Mouse (Mus musculus) adipocyte (in vitro differentiated cells): ENCODE results near the gene Paqr6.

Experiments used
- DNase-seq: peaks from one replicate; pipeline ENCODE4 v3.0.0-alpha.2; 2016; ENCODE audit warnings: low spot score

Paqr6 gene

DNA sequence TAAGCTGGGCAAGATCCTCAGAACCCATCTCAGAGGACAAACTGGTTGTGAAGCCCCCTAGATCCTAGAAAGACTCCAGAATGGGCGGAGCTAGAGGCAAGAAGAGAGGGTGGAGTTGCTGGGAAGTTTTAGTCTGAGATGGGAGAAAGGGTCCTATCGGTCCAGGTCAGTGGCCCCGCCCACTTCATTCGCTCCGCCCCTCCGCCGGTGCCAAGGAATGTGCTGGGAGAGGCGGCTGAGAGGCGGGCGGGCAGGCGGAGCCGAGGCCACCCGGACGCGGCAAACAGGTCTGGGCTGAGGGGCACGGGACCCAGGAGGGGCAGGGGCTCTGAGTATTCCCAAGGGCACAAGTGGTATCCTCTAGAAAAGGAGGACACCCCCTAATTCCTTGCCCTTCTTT, at the start of gene Paqr6:
TSS of gene Paqr6 (plus strand) at position 248 of the 400 bp plus-strand sequence.
- no peak for DNase-seq

GRCm38 (mm10) chr3:88324951-88325405, 39.4 kb upstream of the Paqr6 start, which contains the start of gene Glmp:
Glmp (plus strand) TSS chr3:88325023.
- peak; percentile 81 for DNase-seq

DNA sequence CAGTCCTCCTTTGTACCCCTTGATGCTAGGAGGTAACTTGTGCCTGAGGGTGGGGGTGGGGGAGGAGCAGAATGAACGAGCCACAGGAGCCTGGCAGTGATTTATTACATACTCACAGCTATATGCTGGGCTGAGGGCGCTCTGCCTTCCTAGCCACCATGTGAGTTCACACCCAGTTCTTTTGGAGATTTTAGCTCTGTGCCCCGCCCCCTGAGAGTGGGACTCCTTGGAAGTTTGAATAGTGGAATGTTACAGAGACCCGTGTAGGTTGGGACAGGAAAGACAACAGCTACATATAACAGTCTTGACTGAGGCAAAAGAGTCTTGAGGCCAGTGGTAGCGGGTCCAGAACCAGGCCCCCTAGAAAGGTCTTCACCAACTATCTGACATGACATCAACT, 35.4 kb upstream of the Paqr6 start:
- no peak for DNase-seq

- DNase-seq, result peak; percentile 60
Observed at GRCm38 (mm10) chr3:88331282-88331681, 33.1 kb upstream of the Paqr6 start.

GRCm38 (mm10) chr3:88334029-88334658, 30.2 kb upstream of the Paqr6 start:
- DNase-seq, result no peak

GRCm38 (mm10) chr3:88334902-88335435, 29.4 kb upstream of the Paqr6 start:
- DNase-seq, result peak; percentile 28

GRCm38 (mm10) chr3:88335436-88336053, 28.8 kb upstream of the Paqr6 start:
- DNase-seq, result peak; percentile 56

DNA sequence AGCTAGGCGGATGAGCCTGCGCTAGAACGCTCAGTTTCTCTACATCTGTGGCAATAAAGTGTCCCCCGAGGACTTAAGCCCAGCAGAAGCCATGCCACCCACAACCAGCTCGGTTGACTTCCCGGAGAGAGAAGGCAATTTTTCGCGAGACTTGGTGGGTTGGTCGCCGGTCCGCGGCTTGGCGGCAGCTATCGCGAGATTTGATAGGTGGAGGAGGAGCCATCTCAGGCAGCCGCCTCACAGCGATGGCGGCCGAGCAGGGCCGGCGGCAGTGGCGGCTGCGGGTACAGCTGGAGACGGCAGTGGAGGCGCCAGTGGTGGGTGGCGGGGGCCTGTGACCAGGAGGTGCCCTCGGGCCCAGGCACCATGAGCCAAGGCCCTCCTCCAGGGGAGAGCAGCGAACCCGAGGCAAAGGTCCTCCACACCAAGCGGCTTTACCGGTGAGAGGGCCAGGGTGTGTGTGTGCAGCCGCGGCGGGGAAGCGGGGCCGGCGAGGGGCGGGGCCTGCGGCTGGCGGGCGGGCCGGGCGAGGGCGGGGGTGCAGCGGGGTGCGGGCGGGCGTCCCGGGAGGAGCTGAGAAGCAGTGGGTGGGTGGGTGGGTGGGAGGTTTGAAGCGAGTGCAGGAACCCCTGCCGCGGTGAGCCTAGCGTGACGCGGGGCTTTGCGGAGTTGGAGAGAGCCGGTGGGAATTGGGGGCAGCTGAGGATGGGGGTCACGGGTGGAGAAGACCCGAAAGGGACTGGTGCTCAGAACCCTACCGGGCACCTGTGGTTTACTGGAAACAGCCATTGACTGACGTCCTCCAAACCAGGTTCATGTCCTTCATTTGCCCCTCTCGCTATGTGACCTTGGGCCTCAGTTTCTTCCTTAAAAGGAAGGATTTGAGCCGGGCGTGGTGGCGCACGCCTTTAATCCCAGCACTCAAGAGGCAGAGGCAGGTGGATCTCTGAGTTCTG, 28.0 kb upstream of the Paqr6 start, which contains the start of the genes Tmem79 and Smg5:
TSS of gene Tmem79 (minus strand) at position 91 of the 956 bp plus-strand sequence.
TSS of gene Smg5 (plus strand) at position 203 of the 956 bp plus-strand sequence.
- DNase-seq, result peak; percentile 96

GRCm38 (mm10) chr3:88337367-88338020, 26.9 kb upstream of the Paqr6 start:
- DNase-seq, result peak; percentile 69

DNA sequence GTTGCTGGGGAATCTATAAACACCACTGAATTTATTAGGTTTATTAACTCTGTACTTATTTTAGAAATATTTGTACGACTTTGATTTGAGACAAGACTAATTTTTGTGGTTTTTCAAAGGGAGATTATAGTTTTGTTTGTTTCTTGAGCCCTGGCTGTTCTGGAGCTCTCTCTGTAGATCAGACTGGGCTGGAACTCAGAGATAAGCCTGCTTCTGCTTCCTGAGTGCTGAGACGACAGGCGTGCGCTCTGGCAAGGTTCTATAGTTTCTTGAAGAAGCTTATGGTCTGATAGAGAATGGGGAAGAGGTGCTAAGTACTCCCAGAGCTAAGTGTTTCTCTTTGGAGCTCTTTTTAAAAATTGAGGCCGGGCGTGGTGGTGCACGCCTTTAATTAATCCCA, 26.1 kb upstream of the Paqr6 start:
- DNase-seq, result no peak

- no peak for DNase-seq
Observed at GRCm38 (mm10) chr3:88339006-88339405, 25.4 kb upstream of the Paqr6 start.

DNA sequence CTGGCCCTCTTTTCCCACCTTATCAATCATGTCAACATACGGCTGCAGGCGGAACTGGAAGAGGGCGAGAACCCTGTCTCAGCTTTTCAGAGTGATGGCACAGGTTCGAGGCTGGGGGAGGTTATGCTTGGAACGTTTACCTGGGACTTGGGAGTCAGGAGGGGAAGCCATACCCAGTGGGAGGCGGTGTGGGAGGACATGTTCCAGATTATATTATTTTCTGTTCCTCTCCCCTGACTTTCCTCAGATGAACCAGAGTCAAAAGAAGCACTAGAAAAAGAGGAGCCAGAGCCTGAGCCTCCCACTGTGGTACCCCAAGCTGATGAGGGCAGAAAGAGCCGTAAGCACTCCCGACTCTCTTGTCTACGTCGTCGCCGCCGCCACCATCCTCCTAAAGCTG, 13.7 kb upstream of the Paqr6 start:
- DNase-seq, result no peak

GRCm38 (mm10) chr3:88352907-88353306, 11.5 kb upstream of the Paqr6 start:
- no peak for DNase-seq

DNA sequence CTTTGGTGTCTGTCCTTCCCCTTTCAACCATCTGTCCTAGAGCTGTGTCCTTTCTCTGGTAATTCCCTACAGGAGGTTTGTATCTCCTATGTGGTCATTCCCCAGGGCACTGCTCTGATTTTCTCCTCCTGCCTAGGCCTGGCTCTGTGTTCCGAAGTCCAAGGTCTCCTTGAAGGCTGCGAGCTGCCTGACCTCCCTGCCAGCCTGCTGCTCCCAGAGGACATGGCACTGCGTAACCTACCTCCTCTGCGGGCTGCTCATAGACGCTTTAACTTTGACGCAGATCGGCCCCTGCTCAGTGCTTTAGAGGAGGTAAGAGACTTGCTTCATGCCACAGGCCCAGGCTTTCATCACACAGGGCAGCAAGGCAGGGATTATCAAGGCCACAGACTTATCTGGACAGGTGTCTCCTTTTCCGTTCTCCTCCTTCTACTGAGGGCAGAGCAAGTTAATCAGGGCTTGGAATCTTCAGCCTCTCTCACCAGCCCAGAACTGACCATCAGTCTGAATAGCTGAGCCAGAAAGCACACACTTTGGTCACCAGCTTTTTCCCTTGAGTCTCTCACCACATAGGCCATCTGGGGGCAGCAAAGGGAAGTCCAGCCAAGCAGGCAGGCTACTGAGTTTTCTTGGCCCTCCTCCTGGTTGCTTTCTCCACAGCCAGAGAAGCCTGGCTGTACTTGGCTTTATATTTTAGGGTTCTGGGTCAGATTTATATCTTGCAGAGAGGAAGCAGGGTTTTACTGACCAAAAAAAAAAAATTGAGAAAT, 9.8 kb upstream of the Paqr6 start:
- peak; percentile 84 for DNase-seq

- no peak for DNase-seq
Observed at GRCm38 (mm10) chr3:88359584-88359983, 4.8 kb upstream of the Paqr6 start.

GRCm38 (mm10) chr3:88359989-88360388, 4.4 kb upstream of the Paqr6 start:
- DNase-seq, result no peak

DNA sequence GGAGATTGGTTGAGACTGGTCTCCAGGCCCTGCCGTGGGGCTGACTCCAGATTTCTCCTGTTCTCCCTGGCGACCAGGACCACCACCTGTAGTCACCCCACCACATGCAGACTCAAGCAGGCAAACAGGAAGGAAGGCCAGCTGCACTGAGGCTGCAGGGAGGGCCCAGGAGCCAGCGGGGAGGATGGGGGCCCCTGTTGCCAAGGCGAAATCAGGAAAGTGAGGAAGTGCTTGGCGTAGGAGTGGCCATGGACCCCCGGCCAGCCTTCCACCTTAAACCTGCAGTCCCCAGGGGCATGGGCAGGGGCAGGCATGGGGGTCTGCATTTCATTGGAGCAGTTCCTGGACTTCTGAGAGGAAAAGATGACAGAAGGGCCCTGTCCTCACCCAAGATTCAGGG, 3.3 kb upstream of the Paqr6 start:
- no peak for DNase-seq

DNA sequence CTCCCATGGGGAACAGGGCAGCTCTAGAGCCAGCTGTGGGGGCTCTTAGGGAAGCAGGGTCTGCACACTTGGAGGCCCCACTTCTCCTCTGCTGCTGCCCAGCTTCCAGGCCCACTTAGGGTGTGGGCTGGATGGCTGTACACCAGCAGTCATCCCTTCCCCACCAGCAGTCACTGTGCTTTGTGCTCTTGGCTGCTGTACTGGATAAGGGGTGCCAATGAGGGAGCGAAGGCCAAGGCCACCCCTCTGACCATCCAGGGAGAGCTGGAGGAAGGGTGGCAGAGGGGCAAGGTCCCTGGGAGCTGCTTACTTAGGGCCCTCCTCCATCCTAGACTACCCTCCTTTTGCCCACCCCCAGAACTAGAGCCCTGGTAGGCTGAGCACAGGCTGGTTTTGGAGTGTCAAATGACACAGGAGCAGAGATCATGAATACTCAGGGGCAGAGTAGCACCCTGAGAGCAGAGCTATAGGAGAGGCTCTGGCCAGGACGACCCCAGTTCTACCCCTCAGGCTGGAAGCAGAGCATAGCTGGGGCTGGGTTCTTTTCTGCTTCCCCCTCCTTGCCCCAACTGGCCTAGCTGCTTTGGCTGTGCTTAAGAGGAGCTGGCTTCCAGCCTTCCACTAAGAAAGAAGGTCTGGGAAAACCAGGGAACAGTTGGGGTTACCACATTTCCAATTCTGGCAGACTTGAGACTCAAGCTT, 2.6 kb upstream of the Paqr6 start:
- no peak for DNase-seq

- DNase-seq, result no peak
Observed at GRCm38 (mm10) chr3:88363700-88364099, 684 bp upstream of the Paqr6 start.

- DNase-seq, result no peak
Observed at GRCm38 (mm10) chr3:88365705-88366361, 1.4 kb downstream of the Paqr6 start.
